Mouse (Mus musculus) myocyte (in vitro differentiated cells): ENCODE measurements at regions not wholly inside any gene's neighbourhood (a gene's known extent, or its start where the extent isn't known, plus 50 kb on each side); places are given as distances from the start of the nearest gene placed in this dataset.

Experiments
- H3K27me3 ChIP-seq: one replicate; pipeline ENCODE4 v1.6.1; 2011; ENCODE audit not compliant: control insufficient read depth, insufficient read depth, insufficient read length
- H3K36me3 ChIP-seq: one replicate; pipeline ENCODE4 v1.6.1; 2011; ENCODE audit not compliant: control insufficient read depth, insufficient read depth
- H3K4me2 ChIP-seq: one replicate; pipeline ENCODE4 v1.6.1; 2011; ENCODE audit warnings: low read depth, control low read depth
- H3K4me3 ChIP-seq: one replicate; pipeline ENCODE4 v1.5.1; 2011; ENCODE audit warnings: mild to moderate bottlenecking, control low read depth, moderate library complexity
- H3K79me2 ChIP-seq: one replicate; pipeline ENCODE4 v1.6.1; 2011; ENCODE audit not compliant: control insufficient read depth, insufficient read depth
- H3ac ChIP-seq: one replicate; pipeline ENCODE4 v1.6.1; 2011; ENCODE audit not compliant: control insufficient read depth, insufficient read length
- CEBPB ChIP-seq: IDR thresholded peaks from 2 replicates; pipeline ENCODE4 v1.6.1; 2011; ENCODE audit warnings: mild to moderate bottlenecking, moderate library complexity; ENCODE audit not compliant: poor library complexity, insufficient read depth, severe bottlenecking
- E2F4 ChIP-seq: IDR thresholded peaks from one replicate; pipeline ENCODE4 v1.6.1; 2011; ENCODE audit warnings: mild to moderate bottlenecking, control low read depth, moderate library complexity; ENCODE audit not compliant: insufficient read depth
- MAX ChIP-seq: IDR thresholded peaks from one replicate; pipeline ENCODE4 v1.6.1; 2011; ENCODE audit warnings: low read depth, mild to moderate bottlenecking, control low read depth
- MYOD1 ChIP-seq, 3 experiments: IDR thresholded peaks; one replicate each; pipeline ENCODE4 v1.6.1; 2011; ENCODE audit warnings: control low read depth in 2 of 3, low read depth in 2 of 3, mild to moderate bottlenecking in 2 of 3, moderate library complexity in 1 of 3; ENCODE audit not compliant: insufficient read length in 2 of 3, control insufficient read depth in 1 of 3
- MYOG ChIP-seq, 3 experiments: IDR thresholded peaks; one replicate each; pipeline ENCODE4 v1.6.1; 2011; ENCODE audit warnings: control low read depth in 2 of 3, low read depth in 2 of 3, mild to moderate bottlenecking in 2 of 3; ENCODE audit not compliant: insufficient read length in 2 of 3, control insufficient read depth in 1 of 3, insufficient read depth in 1 of 3
- POLR2A ChIP-seq: IDR thresholded peaks from one replicate; pipeline ENCODE4 v1.6.1; 2011; ENCODE audit warnings: low read depth, mild to moderate bottlenecking, control low read depth, moderate library complexity; ENCODE audit not compliant: insufficient read length
- POLR2AphosphoS2 ChIP-seq: IDR thresholded peaks from one replicate; pipeline ENCODE4 v1.6.1; 2011; ENCODE audit warnings: low read depth, control low read depth; ENCODE audit not compliant: insufficient read length
- REST ChIP-seq: IDR thresholded peaks from one replicate; pipeline ENCODE4 v1.6.1; 2011; ENCODE audit warnings: mild to moderate bottlenecking, control low read depth, moderate library complexity; ENCODE audit not compliant: insufficient read depth, insufficient read length
- SRF ChIP-seq: IDR thresholded peaks from one replicate; pipeline ENCODE4 v1.6.1; 2011; ENCODE audit warnings: low read depth; ENCODE audit not compliant: control insufficient read depth, insufficient read length
- TCF12 ChIP-seq: IDR thresholded peaks from one replicate; pipeline ENCODE4 v1.6.1; 2011; ENCODE audit warnings: mild to moderate bottlenecking, control low read depth; ENCODE audit not compliant: poor library complexity, insufficient read depth, severe bottlenecking
- TCF3 ChIP-seq: IDR thresholded peaks from one replicate; pipeline ENCODE4 v1.6.1; 2011; ENCODE audit warnings: low read depth, control low read depth; ENCODE audit not compliant: insufficient read length
- USF1 ChIP-seq: IDR thresholded peaks from one replicate; pipeline ENCODE4 v1.6.1; 2011; ENCODE audit warnings: low read depth, mild to moderate bottlenecking, control low read depth, moderate library complexity

DNA sequence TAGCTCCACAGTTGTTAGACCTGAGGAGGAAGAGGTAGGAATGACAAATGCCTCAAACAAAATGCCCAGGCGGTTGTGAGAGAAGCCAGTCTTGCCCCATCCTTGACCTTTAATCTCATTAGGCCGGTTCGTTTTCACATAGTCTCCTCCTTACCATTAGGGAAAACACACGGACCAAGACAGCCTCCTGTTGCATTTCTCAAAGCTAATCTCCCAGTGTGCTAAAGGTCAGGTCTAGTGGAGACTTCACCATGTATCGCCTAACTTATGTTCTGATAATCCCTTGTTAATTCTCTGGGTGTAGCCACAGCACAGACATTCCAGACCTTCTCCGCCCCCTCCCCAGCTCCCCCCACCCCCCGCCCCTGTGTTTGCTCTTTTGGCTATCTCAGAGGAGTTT, 174.5 kb downstream of the Tbx18 start:
- H3K36me3 ChIP-seq = no peaks in the 10 kb centered on the region
- H3K27me3 ChIP-seq = no peaks in the 10 kb centered on the region
- H3K4me2 ChIP-seq = no peak overlapping the region
- TF ChIP-seq MYOD1 (IDR thresholded peaks at IDR 0.05; ENCODE audit: control insufficient read depth in 1 of 3, insufficient read length in 2 of 3, low read depth in 2 of 3) = no peak
- TF ChIP-seq MYOG (IDR thresholded peaks at IDR 0.05; ENCODE audit: control insufficient read depth in 1 of 3, insufficient read depth in 1 of 3, insufficient read length in 2 of 3, low read depth in 2 of 3) = no peak
- no peak for TF ChIP-seq E2F4
- TF ChIP-seq SRF = no peak
- no peak for TF ChIP-seq CEBPB
- TF ChIP-seq TCF3 = no peak
- no peak for TF ChIP-seq POLR2AphosphoS2
- TF ChIP-seq POLR2A = no peak
- TF ChIP-seq REST = no peak
- no peak for TF ChIP-seq TCF12
- TF ChIP-seq USF1 = no peak
- TF ChIP-seq MAX = no peak
- H3K4me3 ChIP-seq = no peak overlapping the region
- H3K79me2 ChIP-seq = no peaks in the 10 kb centered on the region
- no peak overlapping the region for H3ac ChIP-seq

DNA sequence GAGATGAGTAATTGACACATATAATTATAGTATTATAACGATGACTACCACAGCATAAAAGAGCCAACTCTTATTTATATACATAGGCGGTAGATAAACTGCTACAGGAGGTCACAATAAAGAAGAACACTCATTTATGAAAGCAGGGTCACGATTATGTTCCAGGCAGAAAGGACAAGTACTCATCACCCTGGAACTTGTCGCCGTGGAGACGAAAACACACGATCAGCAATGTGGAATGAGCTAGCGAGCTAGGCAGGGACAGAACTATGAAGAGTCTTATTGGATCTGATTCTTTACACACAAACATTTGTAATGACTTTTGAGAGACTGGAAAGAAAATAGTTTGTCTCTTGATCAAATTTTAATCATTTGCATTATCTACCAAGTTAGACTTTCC, 197.9 kb downstream of the Tbx18 start:
- no peak overlapping the region for H3K4me3 ChIP-seq
- no peak for TF ChIP-seq E2F4
- TF ChIP-seq CEBPB = no peak
- no peak for TF ChIP-seq REST
- TF ChIP-seq POLR2AphosphoS2 = no peak
- no peak for TF ChIP-seq USF1
- TF ChIP-seq POLR2A = no peak
- TF ChIP-seq TCF12 = no peak
- TF ChIP-seq MYOG (IDR thresholded peaks at IDR 0.05; ENCODE audit: control insufficient read depth in 1 of 3, insufficient read depth in 1 of 3, insufficient read length in 2 of 3, low read depth in 2 of 3) = no peak
- no peak for TF ChIP-seq MAX
- TF ChIP-seq SRF = no peak
- TF ChIP-seq TCF3 = no peak
- no peak for TF ChIP-seq MYOD1 (IDR thresholded peaks at IDR 0.05; ENCODE audit: control insufficient read depth in 1 of 3, insufficient read length in 2 of 3, low read depth in 2 of 3)
- no peaks in the 10 kb centered on the region for H3K79me2 ChIP-seq
- no peak overlapping the region for H3K4me2 ChIP-seq
- H3K27me3 ChIP-seq = no peaks in the 10 kb centered on the region
- H3K36me3 ChIP-seq = no peaks in the 10 kb centered on the region
- H3ac ChIP-seq = no peak overlapping the region

DNA sequence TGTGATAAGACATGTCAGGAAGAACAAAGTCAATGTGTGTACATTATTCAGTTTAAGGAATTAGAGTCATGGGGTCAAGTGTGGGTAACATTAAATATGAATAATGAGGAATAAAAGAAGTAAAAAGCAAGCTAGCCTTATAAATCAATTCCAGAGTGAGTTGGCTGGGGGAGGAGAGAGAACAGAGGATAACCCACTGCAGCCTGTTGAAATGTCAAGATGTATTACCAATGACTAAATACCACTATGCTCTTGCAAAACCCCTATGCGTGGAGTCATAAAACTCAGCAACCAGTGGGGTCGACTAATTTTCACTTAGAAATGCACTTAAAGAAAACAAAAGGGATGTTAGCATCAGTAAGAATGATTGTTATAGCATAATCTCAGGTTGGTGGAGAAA, 201.2 kb downstream of the Tbx18 start:
- TF ChIP-seq CEBPB = 0 out of 2 replicates have a peak, but pooled peaks have one; percentile 13
- no peak for TF ChIP-seq POLR2AphosphoS2
- Histone ChIP-seq H3K4me2 (no peak overlapping the region), H3K36me3 (no peaks in the 10 kb centered on the region), H3K27me3 (no peaks in the 10 kb centered on the region), H3ac (no peak overlapping the region), H3K79me2 (no peaks in the 10 kb centered on the region), H3K4me3 (no peak overlapping the region)

DNA sequence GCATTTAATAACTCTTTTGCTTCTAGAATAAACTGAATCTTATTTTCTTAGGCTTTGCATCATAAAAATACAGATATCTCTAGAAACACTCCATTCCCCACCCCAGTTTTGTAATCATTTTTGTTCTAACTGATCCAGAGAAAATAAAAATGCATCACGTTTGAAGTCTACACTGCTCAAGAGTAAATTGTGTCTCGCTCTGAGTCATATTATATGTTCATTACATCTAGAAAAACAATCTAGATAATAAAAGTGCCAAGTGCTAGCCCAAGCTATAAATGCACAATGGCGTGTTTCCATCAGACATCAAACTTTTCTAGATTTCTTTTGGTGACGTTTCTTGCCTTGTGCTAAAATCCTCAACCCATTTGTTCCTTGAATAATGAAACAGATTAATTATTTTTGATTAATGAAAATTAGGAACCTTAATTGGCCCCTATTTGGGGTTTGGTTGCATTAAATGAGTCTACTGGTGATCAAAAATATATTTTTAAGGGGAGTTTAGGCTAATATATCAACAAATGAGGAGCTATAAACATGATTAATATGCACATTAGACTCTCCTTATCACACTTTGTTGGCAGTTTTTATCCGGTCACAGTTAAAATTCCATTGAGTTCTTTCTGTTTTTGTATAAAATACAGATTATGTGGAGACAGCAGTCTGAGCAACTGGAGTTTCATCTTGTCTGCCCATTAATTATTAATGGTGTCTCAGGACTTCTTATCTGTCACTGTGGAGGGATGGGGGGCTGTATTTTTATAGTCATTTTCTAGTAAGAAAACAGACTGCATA, 206.0 kb downstream of the Tbx18 start:
- Histone ChIP-seq H3K4me2 (no peak overlapping the region), H3K79me2 (no peaks in the 10 kb centered on the region), H3ac (no peak overlapping the region), H3K4me3 (no peak overlapping the region), H3K36me3 (no peaks in the 10 kb centered on the region), H3K27me3 (no peaks in the 10 kb centered on the region)
- TF ChIP-seq E2F4 (no peak), MYOG (IDR thresholded peaks at IDR 0.05; ENCODE audit: control insufficient read depth in 1 of 3, insufficient read depth in 1 of 3, insufficient read length in 2 of 3, low read depth in 2 of 3) (no peak), REST (no peak), MAX (no peak), SRF (no peak), MYOD1 (IDR thresholded peaks at IDR 0.05; ENCODE audit: control insufficient read depth in 1 of 3, insufficient read length in 2 of 3, low read depth in 2 of 3) (no peak), TCF3 (no peak), POLR2A (no peak), POLR2AphosphoS2 (no peak), USF1 (no peak), TCF12 (no peak), CEBPB (no peak)

DNA sequence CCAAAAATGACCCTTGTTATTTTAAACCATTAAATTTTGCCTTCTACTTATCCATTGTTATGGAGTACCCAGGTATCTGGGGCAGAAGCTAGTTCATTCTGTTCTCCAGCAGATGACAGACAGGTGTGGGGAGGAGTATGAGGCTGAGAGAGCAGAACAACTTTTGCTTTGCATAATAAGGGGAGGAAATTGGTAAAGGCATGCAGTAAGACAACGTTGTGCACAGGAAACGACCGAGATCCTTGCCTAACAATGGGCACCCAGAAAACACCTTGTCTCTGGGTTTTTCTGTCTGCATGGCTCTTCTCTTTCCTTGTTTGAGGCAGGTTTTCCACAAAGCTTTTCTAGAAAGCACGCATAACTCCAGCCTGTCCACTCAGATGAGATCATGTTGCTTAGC, 220.4 kb downstream of the Tbx18 start:
- H3ac ChIP-seq = no peak overlapping the region
- TF ChIP-seq POLR2A (no peak), TCF12 (no peak), CEBPB (no peak), E2F4 (no peak), TCF3 (no peak), USF1 (no peak)
- H3K79me2 ChIP-seq = no peaks in the 10 kb centered on the region
- H3K4me3 ChIP-seq = no peak overlapping the region
- H3K36me3 ChIP-seq = no peaks in the 10 kb centered on the region
- H3K27me3 ChIP-seq = no peaks in the 10 kb centered on the region
- H3K4me2 ChIP-seq = no peak overlapping the region
